Mouse (Mus musculus): ENCODE data around the gene Epha5.

The Epha5 gene

DNA sequence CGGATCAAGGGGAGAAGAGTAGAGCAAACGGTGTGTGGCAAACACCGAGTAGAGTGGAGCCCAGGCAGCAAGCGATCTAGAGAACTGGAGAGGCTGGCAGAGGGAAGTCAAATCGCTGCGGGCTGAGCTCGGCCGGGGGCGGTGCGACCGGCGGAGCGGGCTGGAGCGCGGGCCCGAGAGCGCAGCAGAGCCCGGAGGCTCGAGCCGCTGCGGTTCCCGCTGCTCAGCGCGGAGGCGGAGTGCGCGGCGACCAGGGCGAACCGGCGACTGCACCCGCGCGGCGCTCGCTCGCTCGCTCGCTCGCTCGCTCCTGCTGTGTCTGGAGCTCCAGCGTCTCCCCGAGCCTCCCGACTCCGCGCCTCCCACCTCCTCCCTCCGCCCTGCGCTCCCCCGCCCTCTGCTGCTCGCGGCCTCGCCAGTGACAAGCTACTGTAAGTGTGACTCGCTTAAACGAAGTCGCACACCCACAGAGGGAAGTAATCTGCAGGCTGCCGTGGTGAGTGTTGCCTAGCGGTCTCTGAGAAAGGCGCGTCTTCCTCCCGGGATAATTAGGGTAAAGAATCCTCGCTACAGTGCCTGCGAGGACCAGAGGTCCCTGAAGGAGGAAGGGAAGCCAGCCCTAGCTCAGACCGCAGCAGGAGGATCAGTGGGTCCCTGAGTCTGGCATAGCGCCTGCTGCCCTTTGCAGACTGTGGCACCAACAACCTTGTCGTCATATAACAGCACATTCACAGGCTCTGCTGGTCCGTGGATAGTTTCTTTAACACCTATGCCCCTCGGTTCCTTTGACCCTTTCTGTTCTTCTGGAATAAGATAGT is at the start of gene Epha5:
Gene Epha5 (minus strand): TSS at position 321 of the 818 bp plus-strand sequence.
- in situ Hi-C loops (cut with MboI, MseI): no loop called here

DNA sequence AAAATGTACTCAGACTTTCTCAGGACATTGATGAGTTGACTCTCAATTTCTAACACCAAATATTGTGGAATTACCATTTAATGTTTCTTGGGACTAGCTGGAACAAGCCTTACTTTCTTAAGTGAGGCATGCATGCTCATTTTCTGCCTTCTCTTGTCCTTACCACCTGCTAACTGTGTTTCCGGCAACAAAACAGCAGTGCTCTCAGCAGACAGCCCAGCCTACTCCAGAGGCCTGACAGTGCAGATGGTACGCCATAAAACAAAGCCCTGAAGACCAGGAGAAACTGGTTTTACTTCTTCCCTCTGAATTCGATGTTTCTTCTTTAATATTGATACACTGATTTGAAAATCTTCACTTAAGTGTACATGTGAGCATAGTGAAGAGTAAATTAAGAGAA is 39.0 kb upstream of the Epha5 start:
- in situ Hi-C loops (cut with MboI, MseI): no loop called here

DNA sequence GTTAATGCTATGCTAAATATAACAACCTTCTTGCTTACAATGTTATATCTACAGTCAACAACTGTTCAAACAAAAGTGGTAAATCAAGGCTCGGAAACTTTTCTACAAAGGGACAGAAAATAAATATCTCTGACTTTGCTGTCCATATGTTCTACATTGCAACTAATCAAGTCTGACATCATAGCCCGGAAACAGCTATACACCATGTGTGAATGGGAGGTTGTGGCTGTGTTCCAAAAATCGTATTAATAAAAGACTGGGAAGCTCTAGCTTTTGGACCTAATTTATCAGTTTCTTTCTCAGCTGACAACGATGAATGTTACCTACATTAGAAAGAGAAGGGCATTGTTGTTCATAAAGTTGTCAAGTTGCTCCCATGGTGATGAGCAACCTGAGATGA is 37.5 kb upstream of the Epha5 start:
- in situ Hi-C loops (cut with MboI, MseI): no loop called here

DNA sequence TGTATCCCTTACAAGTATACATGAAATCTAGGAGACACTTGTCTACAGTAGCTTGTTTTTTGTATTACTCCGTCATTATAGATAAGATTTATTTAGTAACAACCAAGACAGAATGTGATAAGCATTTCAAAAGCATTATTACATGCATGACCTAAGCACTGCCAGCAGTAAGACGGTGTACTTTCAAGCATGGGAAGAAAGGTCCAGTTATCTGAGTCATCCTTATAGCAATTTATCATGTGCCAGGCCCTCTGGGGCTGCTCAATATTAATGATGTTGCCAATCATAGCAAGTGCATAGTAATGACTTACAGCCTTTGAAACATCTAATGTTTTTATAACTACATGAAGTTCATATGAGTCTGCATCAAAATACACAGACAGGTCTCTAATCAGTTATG is 36.7 kb upstream of the Epha5 start:
- in situ Hi-C loops (cut with MboI, MseI): no loop called here

DNA sequence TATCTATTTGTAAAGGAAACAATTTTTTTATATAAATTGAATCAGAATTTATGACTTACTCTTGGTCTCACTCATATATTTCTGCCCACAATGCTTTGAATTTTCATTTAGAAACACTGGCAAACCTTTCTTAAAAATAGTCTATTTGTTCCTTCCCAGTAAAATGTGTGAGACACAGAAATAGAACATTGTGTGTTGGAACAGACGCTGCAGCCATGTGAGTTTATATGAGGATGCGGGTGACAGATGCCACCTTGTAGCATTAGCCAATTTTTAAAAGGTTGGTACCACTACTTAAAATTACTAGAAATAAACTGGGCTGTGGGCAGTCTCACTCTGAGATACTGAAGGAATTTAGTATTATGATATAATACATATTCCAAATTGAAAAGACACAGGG is 23.1 kb upstream of the Epha5 start:
- in situ Hi-C loops (cut with MboI, MseI): no loop called here

DNA sequence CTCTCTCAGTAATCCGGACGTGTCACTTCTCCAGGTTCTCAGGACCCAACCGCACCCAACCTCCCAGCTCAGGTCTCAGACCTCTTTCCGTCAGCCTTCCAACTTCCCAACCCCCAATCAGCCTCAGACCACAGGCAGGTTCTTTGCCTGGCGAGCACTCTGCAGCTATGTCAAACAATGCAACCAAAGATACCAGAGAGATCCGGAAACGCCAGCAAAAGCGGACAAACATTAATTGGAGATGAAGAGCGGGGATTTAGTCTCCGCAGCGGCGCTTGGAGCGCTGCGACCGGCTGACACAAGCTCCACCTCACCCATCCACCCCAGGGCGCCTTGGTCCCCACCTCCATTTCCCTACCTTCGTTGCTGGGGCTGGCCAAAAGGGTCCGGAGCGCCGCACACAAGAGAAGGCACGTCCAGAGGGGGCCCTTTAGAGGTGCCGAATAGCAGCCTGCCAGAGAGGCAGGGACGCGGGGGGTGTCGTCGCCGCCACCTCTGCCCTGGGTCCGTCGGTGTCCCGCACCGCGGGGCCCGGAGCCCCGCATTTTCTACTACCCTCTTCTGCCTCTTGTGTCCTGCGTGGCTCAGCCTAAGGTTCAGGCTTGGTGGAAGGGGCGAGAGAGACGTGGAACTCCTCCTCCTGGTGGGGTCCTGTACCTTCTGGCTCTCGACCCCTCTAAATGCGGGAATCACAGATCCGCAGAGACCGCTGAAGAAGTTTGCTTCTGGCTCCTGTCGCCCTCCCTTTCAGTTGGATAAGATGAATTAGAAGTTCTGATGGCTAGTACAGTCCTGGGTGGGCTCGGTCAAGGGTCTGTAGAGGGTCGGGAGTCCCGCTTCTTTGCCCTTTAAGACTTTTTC is 991 bp downstream of the Epha5 start:
- in situ Hi-C loops (cut with MboI, MseI): no loop called here

DNA sequence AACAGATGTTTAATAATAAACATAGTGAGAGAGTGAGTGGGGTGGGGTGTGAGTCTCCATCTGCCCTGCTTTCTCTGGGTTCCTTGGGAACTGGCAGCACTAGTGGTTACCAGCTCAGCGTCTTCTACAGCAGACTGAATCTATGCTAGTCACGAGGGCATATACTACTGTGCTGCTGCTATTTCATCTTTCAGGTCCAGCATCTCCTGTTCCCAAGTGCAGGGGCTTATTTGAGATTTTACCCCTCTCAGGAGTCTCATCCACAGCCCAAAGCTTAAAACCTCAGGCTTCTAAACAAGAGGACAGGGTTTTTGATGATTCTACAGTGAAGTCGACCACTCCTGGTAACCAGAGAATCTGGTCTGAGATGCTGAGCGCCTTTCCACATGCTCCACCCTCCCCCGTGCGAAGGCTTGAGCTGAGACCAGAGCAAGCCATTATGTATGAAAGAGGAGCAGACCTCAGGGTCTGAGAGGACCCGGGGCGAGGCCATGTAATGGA is 2.2 kb downstream of the Epha5 start:
- in situ Hi-C loops (cut with MboI, MseI): no loop called here

DNA sequence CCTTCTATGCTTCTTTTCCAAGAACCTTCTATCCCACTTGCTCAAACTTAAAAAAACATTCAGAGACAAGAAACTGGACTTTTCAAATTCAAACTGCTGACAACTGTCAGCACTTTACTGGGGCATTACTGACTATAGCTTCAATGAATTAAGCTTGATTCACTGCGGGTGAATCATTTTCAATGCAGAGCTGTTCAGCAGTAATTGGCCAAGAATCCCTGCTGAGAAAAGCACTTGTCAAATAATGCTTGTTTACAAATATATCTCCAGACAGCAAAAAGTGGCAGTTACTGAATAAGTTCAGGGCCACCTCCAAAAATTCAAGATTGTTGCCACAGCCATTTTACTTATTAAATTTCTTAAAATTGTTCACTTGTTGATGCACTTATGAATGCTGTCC is 4.2 kb downstream of the Epha5 start:
- in situ Hi-C loops (cut with MboI, MseI): no loop called here

DNA sequence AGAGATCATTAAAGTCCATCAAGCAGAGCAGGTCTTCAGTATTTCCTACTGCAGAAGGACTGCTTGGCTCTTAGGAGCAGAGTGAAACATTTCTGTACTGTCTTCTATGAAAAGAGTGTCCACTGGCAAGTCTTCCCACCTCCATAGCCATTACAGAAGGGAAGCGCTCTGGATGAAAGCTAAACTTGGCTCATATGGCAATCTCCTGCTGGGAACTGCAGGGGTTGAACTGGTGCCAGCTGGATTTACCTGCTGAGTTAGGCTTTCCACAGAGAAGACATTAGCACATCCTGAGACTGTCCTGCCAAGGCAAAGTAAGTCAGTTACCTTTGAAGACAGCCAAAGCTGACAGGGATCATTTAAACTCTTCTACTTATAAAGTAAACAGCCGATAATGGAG is 8.8 kb downstream of the Epha5 start:
- in situ Hi-C loops (cut with MboI, MseI): no loop called here

DNA sequence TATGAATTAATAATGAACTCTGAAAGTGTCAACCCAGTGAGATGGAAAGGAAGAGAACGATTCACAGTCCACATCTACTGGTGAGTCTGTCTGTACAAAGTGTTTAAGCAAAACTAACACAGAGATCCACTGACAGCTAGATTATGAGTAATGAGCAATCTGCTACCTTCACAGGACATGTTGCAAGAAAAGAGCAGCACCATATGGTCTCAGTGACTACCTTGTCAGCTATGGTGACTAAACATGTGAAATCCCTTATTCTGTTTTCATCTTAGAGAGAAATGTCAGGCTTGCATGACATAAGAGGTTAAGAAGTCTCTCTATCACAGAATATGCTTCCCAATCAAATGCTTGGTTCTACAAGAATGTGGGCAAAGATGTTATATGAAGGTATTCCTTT is 20.1 kb downstream of the Epha5 start:
- in situ Hi-C loops (cut with MboI, MseI): no loop called here

DNA sequence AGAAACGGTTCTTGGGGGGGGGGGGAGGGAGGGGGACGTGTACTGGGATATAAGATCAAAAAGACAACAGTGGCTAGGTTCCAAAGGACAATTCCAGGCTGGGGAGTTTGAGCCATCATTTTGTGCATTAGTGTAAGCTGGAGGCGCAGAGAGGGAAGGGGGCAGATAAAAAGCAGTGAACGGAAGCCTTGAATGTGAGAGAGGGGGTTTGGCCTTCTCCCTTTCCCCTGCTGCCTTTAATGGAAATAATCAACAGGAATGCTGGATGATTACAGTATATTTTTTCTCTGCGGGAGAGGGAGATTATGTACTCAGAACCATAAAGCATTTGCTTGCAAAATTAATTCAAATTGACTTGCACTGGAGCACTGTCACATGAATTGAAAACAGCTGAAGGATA is 51.8 kb downstream of the Epha5 start:
- in situ Hi-C loops (cut with MboI, MseI): no loop called here

DNA sequence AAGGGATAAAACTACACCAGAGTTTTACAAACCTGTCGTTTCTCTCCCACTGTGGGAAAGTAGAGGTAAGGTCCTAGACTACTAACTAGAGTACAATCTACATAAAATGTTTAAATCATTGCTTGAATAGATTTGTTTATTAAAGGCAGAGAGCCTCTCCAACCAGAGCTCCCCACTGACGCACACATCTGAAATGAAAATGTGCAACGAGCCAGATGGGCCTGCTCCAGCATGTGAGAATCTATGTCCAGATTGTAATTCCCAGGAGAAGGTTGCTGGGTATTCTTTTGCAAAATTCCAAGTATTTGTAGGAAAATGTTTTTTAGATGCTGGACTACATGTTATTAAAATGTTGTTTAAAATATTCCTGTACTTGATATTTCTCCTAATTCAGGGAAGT is 57.8 kb downstream of the Epha5 start:
- in situ Hi-C loops (cut with MboI, MseI): no loop called here

DNA sequence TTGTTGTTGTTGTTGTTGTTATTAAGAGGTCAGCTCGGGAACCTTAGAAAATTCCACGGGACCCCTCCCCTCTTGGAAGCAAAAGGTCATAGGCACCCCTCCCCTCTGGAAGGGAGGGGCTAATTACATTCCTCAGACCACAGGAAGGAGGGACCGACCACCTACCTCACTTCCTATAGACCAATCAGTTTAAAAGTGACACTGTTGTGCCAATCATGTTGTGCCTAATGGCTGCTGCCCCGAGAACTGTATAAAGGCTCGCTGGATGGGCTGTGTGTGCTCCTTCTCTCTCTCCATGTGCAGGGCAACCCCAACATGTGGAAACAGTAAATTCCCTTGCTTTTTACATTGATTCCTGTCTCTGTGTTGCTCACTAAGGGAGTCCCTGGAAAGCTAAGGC is 64.1 kb downstream of the Epha5 start:
- in situ Hi-C loops (cut with MboI, MseI): no loop called here

DNA sequence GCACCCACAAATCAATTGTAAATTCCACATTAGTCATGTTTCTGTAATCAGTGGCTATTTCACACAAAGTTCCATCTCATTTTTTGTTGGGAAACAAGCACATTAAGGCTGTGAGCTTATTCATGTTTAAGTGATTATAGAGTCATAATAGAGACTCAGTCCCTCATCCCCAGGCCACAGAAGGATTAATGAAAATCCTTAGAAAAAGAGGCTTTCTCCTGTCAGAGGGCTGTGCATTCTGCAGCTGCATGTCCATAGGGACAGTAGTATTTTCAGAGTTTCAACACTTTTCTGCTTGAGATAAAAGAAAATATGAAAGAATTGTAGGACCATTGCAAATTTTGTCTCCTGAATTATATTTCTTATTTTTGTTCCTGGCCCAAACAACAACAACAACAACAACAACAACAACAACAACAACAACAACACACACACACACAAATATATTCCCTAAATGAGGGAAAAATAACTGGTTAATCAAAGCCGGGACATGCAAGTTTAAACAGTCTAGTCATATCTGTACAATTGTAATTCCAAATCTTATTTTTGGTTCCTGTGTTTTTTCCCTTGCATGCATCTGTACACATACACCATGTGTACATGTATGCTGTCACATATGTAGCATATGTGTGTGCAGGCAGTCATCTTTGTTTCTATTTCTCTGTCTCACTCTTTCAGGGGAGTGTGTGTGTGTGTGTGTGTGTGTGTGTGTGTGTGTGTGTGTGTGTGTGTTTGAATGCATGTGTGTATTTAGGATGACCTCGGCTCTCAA is 70.3 kb downstream of the Epha5 start:
- in situ Hi-C loops (cut with MboI, MseI): no loop called here

DNA sequence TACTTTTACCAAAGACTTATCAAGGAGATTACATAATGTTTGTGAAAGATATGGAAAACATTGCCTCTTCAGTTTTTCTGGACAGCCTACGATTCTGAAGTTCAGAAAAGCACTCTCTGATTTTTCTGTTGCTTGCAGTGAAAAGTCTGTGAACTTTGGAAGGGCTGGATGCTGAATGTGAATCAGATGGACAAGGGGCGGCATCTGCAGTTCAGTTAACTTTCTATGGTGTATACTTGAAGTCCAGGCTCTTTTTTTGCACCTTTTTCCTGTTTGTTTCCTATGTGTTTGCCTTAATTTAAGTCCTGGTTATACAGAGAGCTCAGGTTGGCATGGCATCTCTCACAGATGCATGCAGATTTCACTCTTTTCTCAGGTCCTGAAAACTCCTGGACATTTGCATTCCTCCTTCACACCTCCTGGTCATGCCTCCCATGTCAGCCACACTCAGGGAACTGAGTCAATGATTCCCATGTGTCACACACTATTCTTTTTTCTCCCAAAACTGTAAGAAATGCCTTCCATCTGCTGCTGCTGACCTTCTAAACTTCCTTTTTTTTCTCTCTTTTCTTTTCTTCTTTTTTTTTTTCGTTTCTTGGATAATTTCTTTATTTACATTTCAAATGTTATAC is 81.2 kb downstream of the Epha5 start:
- in situ Hi-C loops (cut with MboI, MseI): no loop called here

DNA sequence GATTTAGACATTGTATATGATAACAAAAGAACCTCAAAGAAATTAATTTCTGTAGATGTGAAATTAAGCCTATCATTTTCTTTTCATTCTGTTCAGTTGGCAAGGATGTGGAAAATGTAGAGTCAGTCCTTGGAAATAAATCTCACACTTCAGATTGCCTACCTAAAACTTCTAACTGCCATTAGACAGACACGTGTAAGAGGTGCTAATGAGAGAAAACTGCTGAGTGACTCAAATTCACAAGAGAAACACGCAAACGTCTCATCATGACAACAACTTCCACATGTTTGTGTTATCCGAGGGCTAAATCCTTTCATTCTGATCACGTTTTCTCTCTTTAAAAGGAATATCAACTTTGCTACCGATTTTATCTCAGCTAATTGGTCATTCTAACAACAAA is 82.7 kb downstream of the Epha5 start:
- in situ Hi-C loops (cut with MboI, MseI): no loop called here

DNA sequence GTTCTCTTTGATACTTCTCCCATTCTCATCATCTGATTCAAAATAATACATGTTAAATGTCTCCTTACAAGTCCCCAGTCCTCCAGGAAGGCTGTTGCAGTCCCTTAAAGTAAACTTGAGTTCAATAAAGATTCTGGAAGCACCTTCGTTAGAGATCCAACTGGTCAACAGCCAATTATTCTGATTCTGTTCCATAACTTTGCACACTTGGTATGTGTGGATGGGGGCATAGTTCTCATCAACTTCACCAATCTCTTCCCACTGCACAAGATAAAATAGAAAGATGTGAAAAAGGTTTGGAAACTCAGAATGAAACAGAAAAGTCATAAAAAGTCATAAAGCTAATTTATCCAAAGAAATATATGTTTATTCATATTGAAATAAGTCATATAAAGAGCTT is 85.6 kb downstream of the Epha5 start:
- in situ Hi-C loops (cut with MboI, MseI): no loop called here

DNA sequence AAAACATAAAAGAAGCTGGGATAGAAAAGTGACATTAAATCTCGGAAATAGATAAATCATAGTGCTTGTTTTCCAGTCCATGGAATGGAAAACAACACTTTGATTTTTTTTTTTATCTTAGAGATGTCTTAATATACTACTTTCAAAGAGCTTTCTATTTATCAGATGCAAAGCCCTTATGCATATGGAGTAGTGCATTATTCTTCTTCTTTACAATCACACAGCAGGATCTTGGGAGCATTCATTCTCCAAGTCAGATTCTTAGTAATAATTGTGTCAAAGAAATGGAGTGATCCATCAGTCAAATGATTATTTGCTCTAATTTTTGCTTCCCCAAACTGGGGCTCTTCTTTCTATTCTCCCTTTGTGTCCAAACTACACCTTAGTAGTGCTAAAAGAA is 96.6 kb downstream of the Epha5 start:
- in situ Hi-C loops (cut with MboI, MseI): no loop called here

DNA sequence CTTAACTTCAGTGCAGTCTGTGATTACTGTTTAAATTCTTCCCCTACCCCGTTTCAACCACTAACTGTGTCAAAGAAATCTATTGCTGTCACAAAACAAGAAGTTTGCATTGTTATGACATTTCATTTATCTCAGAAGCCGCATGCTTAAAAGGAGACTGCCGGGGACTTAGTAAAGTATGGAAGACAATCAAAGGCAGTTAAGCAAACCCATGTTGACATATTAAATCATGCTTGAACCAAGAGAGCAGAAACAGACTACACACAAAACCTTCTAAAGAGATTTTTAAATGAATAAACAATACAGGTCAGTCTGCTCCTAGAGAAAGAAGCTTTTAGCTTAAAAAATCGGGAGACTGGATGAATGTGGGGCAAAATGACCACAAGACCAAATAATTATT is 97.0 kb downstream of the Epha5 start:
- in situ Hi-C loops (cut with MboI, MseI): no loop called here

DNA sequence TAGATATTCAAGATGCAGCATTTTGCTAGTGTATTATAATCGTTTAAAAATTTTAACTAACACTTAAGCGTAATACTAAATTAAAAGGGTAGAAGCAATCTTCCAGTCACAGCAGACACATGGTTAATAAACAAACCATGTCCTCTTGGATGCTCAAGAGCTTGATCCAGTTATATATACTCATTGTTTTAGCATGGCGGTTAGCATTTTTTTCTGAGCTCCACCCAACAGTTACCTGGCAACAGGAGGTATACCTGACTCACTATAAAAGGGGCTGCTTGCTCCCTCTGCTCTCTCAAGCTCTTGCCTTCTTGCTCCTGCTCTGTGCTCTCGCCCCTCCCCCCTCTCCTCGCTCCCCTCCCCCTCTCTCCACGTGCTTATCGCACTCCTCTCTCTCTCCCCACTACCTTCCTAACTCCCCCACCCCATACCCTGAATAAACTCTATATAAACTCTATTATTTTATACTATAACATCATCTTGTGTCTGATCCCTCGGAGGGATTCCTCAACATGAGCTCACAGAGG is 98.3 kb downstream of the Epha5 start:
- in situ Hi-C loops (cut with MboI, MseI): no loop called here

DNA sequence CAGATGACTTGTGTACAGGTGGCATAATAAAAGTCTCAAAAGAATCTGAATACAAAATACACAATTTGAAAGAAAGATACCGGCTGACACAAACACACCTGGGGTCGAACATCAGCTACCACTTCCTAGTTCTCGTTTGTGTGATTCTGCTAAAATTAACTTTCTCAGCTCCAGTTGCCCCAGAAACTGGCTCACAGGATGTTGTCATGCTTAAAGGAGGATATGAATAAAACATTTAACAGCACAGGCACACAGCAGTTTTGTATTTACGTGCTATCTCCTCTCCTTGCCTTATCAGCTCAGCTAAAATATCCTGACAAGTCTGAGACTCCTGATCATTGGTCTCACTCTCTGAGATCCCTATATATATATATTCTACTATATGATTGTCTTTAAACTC is 99.3 kb downstream of the Epha5 start:
- in situ Hi-C loops (cut with MboI, MseI): no loop called here

Measured in regulatory T cell (primary cell).